Mouse (Mus musculus) mesoderm, embryonic 11.5 days (tissue): Measurements from ENCODE around the gene Pip5k1c.
A peak's percentile ranks its signal among the peaks of the same experiment; 100 is the strongest.

Source experiments
- DNase-seq: peaks from one replicate; pipeline ENCODE4 v3.0.0-alpha.2; 2012; ENCODE audit warnings: low read depth, low spot score

The Pip5k1c gene

GRCm38 (mm10) chr10:81302781-81303218, 10.0 kb downstream of the Pip5k1c start:
- DNase-seq: no peak

DNA sequence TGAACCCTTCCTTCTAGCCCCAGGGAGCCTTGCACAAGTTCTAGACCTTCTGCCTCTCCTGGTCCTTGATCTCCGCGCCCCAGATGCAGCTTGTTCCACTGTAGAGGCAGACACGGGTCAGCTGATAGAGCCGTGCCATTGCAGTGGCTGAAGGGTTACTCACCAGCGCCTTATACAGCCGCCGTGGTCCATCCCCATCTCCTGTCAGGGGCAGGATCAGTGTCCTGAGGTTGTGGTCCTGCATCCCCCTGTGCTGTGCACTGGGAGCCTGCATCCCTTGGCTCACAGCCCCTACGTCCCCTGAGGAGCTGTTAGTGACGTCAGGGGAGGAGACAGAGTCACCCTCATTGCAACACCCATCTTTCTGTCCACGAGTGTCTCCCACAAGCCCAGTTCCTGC, 10.5 kb downstream of the Pip5k1c start:
- no peak for DNase-seq

DNA sequence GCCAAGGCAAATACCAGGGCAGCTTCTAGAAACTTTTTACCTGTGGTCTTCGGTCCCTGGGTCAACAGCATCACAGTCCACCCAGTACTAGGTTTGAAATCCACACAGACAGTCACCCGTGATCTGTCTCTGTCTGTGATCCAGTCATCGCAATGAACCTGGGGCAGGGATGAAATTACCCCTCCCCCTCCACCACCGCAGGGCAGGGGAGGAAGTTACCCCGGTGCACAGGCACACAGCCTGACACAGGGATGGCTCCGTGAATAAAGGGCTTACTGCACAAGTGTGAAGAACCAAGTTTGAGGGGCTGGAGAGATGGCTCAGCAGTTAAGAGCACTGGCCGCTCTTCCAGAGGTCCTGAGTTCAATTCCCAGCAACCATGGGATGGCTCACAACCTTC, 11.0 kb downstream of the Pip5k1c start:
- no peak for DNase-seq

DNA sequence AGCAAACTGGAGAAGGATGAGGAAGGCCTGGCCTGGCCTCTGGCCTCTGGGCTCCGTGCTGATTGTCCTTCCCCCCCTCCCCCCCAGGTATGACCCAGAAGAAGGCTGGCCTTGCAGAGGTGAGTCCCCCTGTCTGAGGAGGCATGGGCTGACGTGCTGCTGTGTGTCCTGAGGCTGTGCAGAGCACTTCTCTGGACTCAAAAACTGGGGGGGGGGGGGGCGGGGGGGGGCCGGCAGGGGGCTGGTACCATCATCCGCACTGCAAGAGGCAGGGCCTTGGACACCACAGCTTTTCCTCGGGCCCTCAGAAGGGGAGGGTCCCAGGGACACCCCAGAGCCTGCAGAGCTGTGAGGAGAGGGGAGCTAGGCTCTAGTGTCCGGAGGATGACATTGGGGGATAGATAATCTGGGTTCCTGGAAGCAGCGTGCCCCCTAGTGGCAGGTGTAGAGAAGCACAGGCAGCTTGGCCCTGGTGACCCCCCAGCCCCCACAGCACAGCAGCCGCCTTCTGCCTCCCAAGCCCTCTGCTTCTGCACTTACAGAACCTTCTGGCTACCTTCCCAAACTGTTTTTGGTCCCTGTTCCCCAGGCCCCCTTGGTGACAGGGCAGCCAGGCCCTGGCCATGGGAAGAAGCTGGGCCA, 12.0 kb downstream of the Pip5k1c start:
- DNase-seq: peak; percentile 61

- no peak for DNase-seq
Observed at GRCm38 (mm10) chr10:81305663-81306062, 12.9 kb downstream of the Pip5k1c start.

GRCm38 (mm10) chr10:81306173-81306668, 13.5 kb downstream of the Pip5k1c start:
- DNase-seq: no peak

- no peak for DNase-seq
Observed at GRCm38 (mm10) chr10:81306837-81307682, 14.3 kb downstream of the Pip5k1c start.

- no peak for DNase-seq
Observed at GRCm38 (mm10) chr10:81309571-81309970, 16.8 kb downstream of the Pip5k1c start.

GRCm38 (mm10) chr10:81313581-81313980, 20.8 kb downstream of the Pip5k1c start:
- DNase-seq: no peak

DNA sequence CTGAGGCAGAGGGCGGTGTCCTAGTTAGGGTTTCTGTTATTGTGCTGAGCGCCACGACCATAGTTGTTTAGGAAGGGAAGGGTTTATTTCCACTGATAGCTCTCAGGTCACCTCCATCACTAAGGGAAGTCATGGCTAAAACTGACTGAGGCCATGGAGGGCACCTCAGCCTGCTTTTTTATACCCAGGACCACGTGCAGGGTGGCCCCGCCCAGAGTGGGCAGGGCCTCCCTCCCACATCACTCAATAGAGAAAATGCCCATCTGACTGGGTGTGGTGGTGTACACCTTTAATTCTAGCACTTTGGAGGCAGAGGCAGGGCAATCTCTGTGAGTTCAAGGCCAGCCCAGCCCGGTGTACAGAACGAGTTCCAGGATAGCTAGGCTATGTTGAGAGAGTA, 21.4 kb downstream of the Pip5k1c start:
- DNase-seq: no peak

DNA sequence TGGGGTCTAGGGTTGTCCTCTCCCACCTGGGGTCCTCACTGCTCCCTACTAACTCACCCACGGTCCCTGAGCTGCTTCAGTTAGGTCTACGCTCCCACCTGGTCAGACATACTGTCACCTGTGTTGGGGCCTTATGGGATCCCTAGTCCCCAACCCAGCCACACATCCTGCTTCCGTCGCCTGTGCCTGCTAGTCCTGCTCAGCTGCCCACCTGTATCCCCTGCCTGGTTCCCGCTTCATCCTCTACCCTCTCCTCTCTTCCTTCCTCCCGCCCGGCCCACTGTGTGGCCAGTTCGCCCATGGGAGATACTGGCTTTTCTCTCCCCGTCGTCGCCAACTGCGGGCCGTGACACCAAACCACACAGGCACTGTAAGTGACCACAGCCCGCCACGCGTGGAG, 22.8 kb downstream of the Pip5k1c start:
- DNase-seq: no peak

GRCm38 (mm10) chr10:81316338-81317060, 23.7 kb downstream of the Pip5k1c start:
- no peak for DNase-seq

- peak; percentile 40 for DNase-seq
Observed at GRCm38 (mm10) chr10:81317273-81317672, 24.5 kb downstream of the Pip5k1c start.

DNA sequence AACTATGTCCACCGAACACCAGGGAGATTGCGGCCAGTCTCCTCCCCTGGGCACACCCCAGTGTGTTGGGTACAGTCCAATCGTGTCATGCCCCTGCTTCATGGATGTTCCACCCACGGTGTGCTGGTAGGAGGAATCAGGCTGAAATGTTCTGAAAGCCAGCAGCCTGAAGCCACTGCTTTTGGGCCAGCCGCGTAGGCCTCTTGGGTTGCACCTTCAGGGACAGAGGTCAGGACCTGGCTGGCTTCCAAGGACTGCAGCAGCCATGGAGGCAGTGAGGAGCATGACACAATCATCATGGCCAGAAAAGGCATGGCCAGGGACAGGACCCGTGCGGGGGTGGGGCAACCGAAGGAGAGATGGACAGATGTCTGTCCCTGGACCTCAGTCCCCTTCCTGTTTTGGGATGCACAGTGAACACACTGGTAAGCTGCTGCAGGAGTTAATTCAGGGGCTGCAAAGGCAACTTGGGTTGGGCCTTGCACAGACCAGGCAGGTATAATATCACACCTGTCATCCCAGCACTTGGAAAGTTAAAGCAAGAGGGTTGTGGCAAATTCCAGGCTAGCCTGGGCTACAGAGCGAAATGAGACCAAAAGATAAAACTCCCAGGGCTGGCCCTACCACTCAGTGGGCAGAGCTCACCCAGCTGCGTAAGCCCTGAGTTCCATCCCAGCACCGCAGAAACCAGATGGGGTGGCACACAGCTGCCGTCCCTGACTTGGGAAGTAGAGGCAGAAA, 26.0 kb downstream of the Pip5k1c start:
- DNase-seq: no peak

DNA sequence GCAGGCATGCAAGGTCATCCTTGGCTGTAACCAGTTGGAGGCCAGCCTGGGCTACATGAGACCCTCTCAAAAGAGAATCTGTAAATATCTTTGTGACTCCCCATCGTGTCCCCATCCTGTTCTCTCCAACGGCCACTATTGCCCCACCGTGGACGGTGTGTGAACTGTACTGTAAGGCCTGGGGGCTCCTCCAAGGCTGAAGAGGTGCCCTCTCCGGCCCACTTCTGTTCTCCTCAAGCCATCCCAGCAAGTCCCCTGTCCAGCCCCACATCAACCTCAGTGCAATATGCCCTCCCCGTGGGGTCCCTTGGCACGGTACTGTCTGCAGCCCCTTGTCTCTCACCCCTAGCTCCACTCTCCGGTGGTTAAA, 26.6 kb downstream of the Pip5k1c start:
- DNase-seq: no peak

DNA sequence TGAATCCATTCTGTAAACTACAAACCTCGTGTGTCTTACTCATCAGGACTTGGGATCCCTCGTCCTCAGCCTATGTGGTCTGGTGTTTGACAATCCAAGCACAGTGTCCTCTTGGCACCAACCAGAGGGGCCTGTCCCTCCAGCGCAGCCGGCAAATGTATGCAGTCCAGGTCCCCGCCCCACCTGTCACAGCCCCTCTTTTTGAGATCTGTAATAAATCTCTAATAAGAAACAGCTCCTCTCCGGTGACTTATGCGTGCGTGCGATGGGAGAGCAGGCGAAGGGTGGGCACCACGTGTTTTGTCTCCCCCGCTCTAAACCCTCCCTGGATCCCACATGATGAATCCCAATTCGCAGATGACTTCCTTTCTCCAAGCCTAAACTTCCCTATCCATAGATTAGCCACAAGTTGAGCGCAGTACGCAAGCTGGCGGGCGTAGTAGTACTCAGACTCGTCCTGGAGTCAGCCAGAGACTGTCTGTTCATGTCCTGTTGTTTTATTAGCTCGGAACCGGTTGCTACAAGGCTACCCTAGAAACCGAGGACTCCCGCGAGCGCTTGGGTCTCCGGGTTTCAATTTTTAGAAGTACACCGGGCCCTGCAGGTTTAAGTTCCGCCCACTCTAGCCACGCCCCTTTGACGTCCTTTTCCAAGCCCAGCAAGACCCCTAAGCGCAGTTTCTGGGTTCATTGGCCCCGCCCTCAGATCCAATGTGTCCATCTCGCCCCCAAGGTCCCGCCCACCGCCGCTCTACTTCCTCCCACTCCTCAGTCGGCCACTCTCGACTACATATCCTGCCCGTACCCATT, 27.2 kb downstream of the Pip5k1c start:
- DNase-seq: peak; percentile 98

DNA sequence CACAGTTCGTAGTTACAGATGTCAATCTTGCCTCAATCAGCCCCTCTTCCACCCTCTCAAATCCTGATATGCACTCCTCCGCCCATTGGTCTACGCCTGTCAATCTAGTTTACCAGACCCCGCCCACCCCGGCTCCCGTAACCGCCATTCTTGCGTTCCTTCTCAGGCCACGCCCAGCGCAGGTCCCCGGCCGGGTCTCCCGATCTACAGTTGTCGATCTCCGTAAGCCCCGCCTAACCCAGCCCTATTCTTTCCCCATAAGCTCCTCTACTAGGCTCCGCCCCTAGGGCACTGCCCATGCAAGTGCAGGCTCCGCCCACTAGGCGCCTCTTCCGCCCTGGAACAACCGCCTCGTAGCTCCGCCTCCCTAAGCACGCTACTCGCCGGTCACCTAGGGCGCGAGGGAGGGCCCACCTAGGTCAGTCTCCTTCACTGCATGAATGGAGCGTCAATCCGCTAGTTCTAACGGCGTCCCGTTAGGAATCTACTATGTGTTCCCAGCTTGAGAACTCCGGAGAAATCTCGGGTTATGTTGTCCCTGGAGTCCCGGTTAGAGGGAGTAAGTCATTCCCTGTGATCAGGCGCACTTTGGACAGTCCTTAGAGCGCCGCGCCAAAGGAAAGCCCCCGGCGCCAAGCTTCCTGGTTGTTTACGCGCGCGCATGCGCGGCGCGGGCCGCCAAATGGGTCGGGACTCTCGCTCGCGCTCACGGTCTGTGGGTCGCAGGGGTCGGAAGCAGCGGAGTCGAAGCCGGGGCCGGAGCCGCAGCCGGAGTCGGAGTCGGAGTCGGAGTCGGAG, 28.0 kb downstream of the Pip5k1c start, which contains the start of gene Cactin:
Cactin (plus strand) TSS at position 554 of the 798 bp plus-strand sequence.
- DNase-seq: peak; percentile 100

DNA sequence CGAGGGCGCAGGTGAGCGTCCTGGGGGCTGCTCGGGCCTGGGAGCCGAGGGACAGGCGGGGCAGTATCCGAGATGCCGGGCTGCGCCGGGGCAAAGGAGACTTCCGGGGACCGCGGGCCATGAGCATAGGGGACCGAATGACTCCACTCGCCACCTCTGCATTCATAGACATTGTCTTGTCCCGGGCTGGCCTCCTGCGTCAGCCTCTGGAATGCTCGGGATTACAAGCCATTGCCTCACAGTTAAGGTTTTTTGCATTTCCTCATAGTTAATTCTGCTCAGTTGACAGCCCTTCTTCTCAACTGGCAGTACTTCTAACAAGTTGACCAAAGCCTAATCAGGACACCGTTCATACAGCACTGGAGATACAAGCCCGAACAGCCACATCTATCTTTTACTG, 28.7 kb downstream of the Pip5k1c start:
- no peak for DNase-seq

- no peak for DNase-seq
Observed at GRCm38 (mm10) chr10:81322444-81322843, 29.7 kb downstream of the Pip5k1c start.
